Mouse (Mus musculus) hindbrain, embryonic 16.5 days (tissue): ENCODE measurements around the gene 4921524J17Rik. TPM values are rescaled to one million over a fixed set of nuclear protein-coding genes. Genes with fewer than 3 reads are reported as not detected.

Experiments
- ATAC-seq: fragments of 200-750 bp; cut with Nextera tagmentation; 2 replicates; pipeline ENCODE4 v1.8.0; 2017; ENCODE audit warnings: moderate TSS enrichment, moderate library complexity
- H3K27ac ChIP-seq: fragments of 300-500 bp; sonication (generic); 2 replicates; pipeline ENCODE4 v1.5.1; 2014; ENCODE audit warnings: low read depth, mild to moderate bottlenecking, control low read depth, low read length, moderate library complexity
- H3K27me3 ChIP-seq: fragments of 300-500 bp; sonication (generic); replicated peaks from 2 replicates; pipeline ENCODE4 v1.6.1; 2014; ENCODE audit warnings: low read length; ENCODE audit not compliant: control insufficient read depth, insufficient read depth
- H3K36me3 ChIP-seq: fragments of 300-500 bp; sonication (generic); 2 replicates; pipeline ENCODE4 v1.6.1; 2014; ENCODE audit warnings: mild to moderate bottlenecking, low read length, moderate library complexity, mixed read lengths; ENCODE audit not compliant: control insufficient read depth, insufficient read depth
- H3K4me1 ChIP-seq: fragments of 300-500 bp; sonication (generic); 2 replicates; pipeline ENCODE4 v1.6.1; 2014; ENCODE audit warnings: low read depth, low read length; ENCODE audit not compliant: control insufficient read depth, insufficient read depth
- H3K4me2 ChIP-seq: fragments of 300-500 bp; sonication (generic); 2 replicates; pipeline ENCODE4 v1.6.1; 2014; ENCODE audit warnings: mild to moderate bottlenecking, low read length, control low read depth, moderate library complexity
- H3K4me3 ChIP-seq: fragments of 300-500 bp; sonication (generic); 2 replicates; pipeline ENCODE4 v1.5.1; 2014; ENCODE audit warnings: mild to moderate bottlenecking, low read length, control low read depth, moderate library complexity
- H3K9ac ChIP-seq: fragments of 300-500 bp; sonication (generic); 2 replicates; pipeline ENCODE4 v1.6.1; 2014; ENCODE audit warnings: low read depth, mild to moderate bottlenecking, control low read depth, low read length, moderate library complexity
- H3K9me3 ChIP-seq: fragments of 300-500 bp; sonication (generic); 2 replicates; pipeline ENCODE4 v1.6.1; 2014; ENCODE audit warnings: mild to moderate bottlenecking, low read length, moderate library complexity; ENCODE audit not compliant: control insufficient read depth
- WGBS: fragments of 180-500 bp; shearing (Covaris S2); extraction: QIAGEN DNeasy Blood & Tissue Kit; methylation state at CpG from one replicate; pipeline ENCODE4 v1.1.7; 2014; 5-methylcytosine and 5-hydroxymethylcytosine counted together
- polyA plus RNA-seq: library from polyadenylated mRNA; unstranded; fragments of >200 nt; fragmentation: Nextera tagmentation; extraction: Ambion mirVana; gene quantifications from 2 replicates; pipeline ENCODE4 v1.2.1, GENCODE M21; 2015

4921524J17Rik gene
- polyA plus RNA-seq, 1 experiment from 2014 or later, result 39.2 TPM

- no peak overlapping the region for H3K9ac ChIP-seq
- no peak for ATAC-seq
- no peak overlapping the region for H3K4me3 ChIP-seq
- no peak overlapping the region for H3K4me2 ChIP-seq
- no peaks in the 10 kb centered on the region for H3K9me3 ChIP-seq
- no peaks in the 10 kb centered on the region for H3K4me1 ChIP-seq
- 47% methylated on average over 5 of the region's 5 CpGs for WGBS
- no peaks in the 10 kb centered on the region for H3K27me3 ChIP-seq
- H3K36me3 ChIP-seq, result no peaks in the 10 kb centered on the region
- H3K27ac ChIP-seq, result no peak overlapping the region
Measured at GRCm38 (mm10) chr8:85397508-85397907, 35.1 kb downstream of the 4921524J17Rik start.

GRCm38 (mm10) chr8:85396432-85397079, 36.1 kb downstream of the 4921524J17Rik start:
- Histone ChIP-seq H3K4me3 (no peak overlapping the region), H3K9me3 (no peaks in the 10 kb centered on the region), H3K27ac (no peak overlapping the region), H3K36me3 (no peaks in the 10 kb centered on the region), H3K4me1 (no peaks in the 10 kb centered on the region), H3K9ac (no peak overlapping the region), H3K27me3 (no peaks in the 10 kb centered on the region), H3K4me2 (no peak overlapping the region)
- ATAC-seq, result no peak
- WGBS, result 94% methylated on average over 5 of the region's 5 CpGs

- Histone ChIP-seq H3K36me3 (no peaks in the 10 kb centered on the region), H3K27me3 (no peaks in the 10 kb centered on the region), H3K27ac (no peak overlapping the region), H3K9ac (no peak overlapping the region), H3K9me3 (no peaks in the 10 kb centered on the region), H3K4me1 (no peaks in the 10 kb centered on the region), H3K4me3 (no peak overlapping the region), H3K4me2 (no peak overlapping the region)
- no peak for ATAC-seq
- 90% methylated on average over 8 of the region's 8 CpGs for WGBS
Measured at GRCm38 (mm10) chr8:85395681-85396431, 36.8 kb downstream of the 4921524J17Rik start.

GRCm38 (mm10) chr8:85395017-85395416, 37.6 kb downstream of the 4921524J17Rik start:
- Histone ChIP-seq H3K36me3 (no peaks in the 10 kb centered on the region), H3K4me1 (no peaks in the 10 kb centered on the region), H3K4me2 (no peak overlapping the region), H3K27me3 (no peaks in the 10 kb centered on the region), H3K9ac (no peak overlapping the region), H3K9me3 (no peaks in the 10 kb centered on the region), H3K4me3 (no peak overlapping the region), H3K27ac (no peak overlapping the region)
- WGBS, result 76% methylated on average over 3 of the region's 3 CpGs
- ATAC-seq, result no peak

- Histone ChIP-seq H3K4me3 (no peak overlapping the region), H3K4me2 (no peak overlapping the region), H3K27me3 (no peaks in the 10 kb centered on the region), H3K36me3 (no peaks in the 10 kb centered on the region), H3K4me1 (no peaks in the 10 kb centered on the region), H3K9ac (no peak overlapping the region), H3K9me3 (no peaks in the 10 kb centered on the region), H3K27ac (no peak overlapping the region)
- WGBS, result 95% methylated on average over 6 of the region's 6 CpGs
- ATAC-seq, result no peak
Measured at GRCm38 (mm10) chr8:85393199-85393598, 39.4 kb downstream of the 4921524J17Rik start.

GRCm38 (mm10) chr8:85391438-85391837, 41.2 kb downstream of the 4921524J17Rik start:
- no peaks in the 10 kb centered on the region for H3K4me1 ChIP-seq
- no peak overlapping the region for H3K4me2 ChIP-seq
- no peak overlapping the region for H3K9ac ChIP-seq
- no peak for ATAC-seq
- no peak overlapping the region for H3K4me3 ChIP-seq
- H3K9me3 ChIP-seq, result no peaks in the 10 kb centered on the region
- 75% methylated on average over 1 of the region's 1 CpGs for WGBS
- H3K36me3 ChIP-seq, result no peaks in the 10 kb centered on the region
- no peaks in the 10 kb centered on the region for H3K27me3 ChIP-seq
- H3K27ac ChIP-seq, result no peak overlapping the region

GRCm38 (mm10) chr8:85386205-85386604, 46.4 kb downstream of the 4921524J17Rik start, which contains the start of gene Mylk3:
Gene Mylk3 (minus strand): TSS chr8:85386345.
- Histone ChIP-seq H3K4me3 (no peak within 1 kb of the TSS), H3K9me3 (no peaks in the 10 kb centered on the region), H3K9ac (no peak within 1 kb of the TSS), H3K4me1 (no peaks in the 10 kb centered on the region), H3K27me3 (no peaks in the 10 kb centered on the region), H3K27ac (no peak within 1 kb of the TSS), H3K4me2 (no peak within 1 kb of the TSS), H3K36me3 (no peaks in the 10 kb centered on the region)
- peak; percentile 71 for ATAC-seq
- 66% methylated on average over 6 of the region's 6 CpGs for WGBS

- H3K27me3 ChIP-seq, result no peaks in the 10 kb centered on the region
- no peak overlapping the region for H3K4me3 ChIP-seq
- WGBS, result 76% methylated on average over 4 of the region's 4 CpGs
- H3K9ac ChIP-seq, result no peak overlapping the region
- H3K4me2 ChIP-seq, result no peak overlapping the region
- H3K9me3 ChIP-seq, result no peaks in the 10 kb centered on the region
- H3K4me1 ChIP-seq, result no peaks in the 10 kb centered on the region
- no peak overlapping the region for H3K27ac ChIP-seq
- no peaks in the 10 kb centered on the region for H3K36me3 ChIP-seq
- no peak for ATAC-seq
Measured at GRCm38 (mm10) chr8:85381926-85382325, 50.7 kb downstream of the 4921524J17Rik start.

GRCm38 (mm10) chr8:85380824-85381209, 51.8 kb downstream of the 4921524J17Rik start:
- ATAC-seq, result no peak
- no peaks in the 10 kb centered on the region for H3K36me3 ChIP-seq
- no peaks in the 10 kb centered on the region for H3K4me1 ChIP-seq
- H3K9ac ChIP-seq, result no peak overlapping the region
- WGBS, result 78% methylated on average over 8 of the region's 8 CpGs
- no peak overlapping the region for H3K4me2 ChIP-seq
- H3K9me3 ChIP-seq, result no peaks in the 10 kb centered on the region
- no peak overlapping the region for H3K4me3 ChIP-seq
- H3K27me3 ChIP-seq, result no peaks in the 10 kb centered on the region
- no peak overlapping the region for H3K27ac ChIP-seq
